Mouse (Mus musculus) neutrophil, adult 59 days (primary cell): ENCODE results near the gene Pih1d3. TPM values are rescaled to one million over a fixed set of nuclear protein-coding genes. Genes with fewer than 3 reads are reported as not detected.

Experiments
- total RNA-seq, 2 experiments: library from RNA; stranded (reverse); gene quantifications; 1 replicate in 1 of 2; 2 replicates in 1 of 2; pipeline ENCODE4 v1.2.4; 2023

Gene Pih1d3
- not detected for total RNA-seq

DNA sequence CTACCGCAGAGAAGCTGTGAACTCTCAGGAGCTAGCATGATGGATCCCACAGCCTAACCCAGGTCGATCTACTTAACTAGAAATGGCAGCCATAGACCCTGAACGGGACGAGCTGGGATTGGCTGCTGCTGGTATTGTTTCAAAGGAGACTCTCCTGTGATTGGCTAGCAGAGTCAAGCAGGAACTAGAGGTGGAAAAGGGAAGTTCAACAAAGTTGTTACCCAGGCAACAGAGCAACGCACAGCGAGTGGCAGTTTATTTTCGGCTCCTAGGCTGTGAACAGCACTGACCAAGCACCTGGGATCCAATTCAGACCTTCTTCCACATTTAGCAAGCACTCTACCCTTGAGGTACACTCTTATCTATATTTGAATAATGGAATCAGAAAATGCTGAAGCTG lies at the start of gene Pih1d3, which contains the start of gene 4931428L18Rik:
Gene Pih1d3 (plus strand): TSS at position 275 of the 400 bp plus-strand sequence.
Gene 4931428L18Rik (minus strand): TSS at position 121 of the 400 bp plus-strand sequence.

DNA sequence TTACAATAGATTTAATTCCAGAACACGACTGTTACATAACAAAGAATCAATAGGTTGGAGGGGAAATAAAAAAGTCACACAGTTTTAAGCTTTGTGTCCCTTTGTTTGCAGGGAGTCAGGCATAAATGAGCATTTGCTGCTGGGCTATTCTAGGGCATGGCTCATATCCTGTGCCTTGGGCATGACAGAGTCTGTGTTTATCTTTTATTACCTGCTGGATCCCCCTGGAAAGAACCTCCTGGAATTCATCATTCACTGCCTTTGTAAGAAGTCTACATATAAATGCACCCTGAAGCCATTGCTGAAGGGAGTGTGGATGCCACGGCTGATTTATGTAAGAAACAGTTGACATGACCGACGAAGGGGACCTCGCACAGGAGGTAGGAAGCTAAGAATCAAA lies 46.5 kb upstream of the Pih1d3 start, which contains the start of gene Lgsn:
Gene Lgsn (plus strand): TSS at position 301 of the 400 bp plus-strand sequence.

Other genes starting within 250 kb of the Pih1d3 start
- gene AC153137.1, start 244.9 kb upstream of the Pih1d3 start, total RNA-seq = not detected
- not detected for gene Lgsn, start 46.4 kb upstream of the Pih1d3 start, total RNA-seq
- under 1 TPM in 1 of 2 experiments, not detected in 1; 0.84 TPM for gene 4931428L18Rik, start 154 bp upstream of the Pih1d3 start, total RNA-seq